Mouse (Mus musculus): ENCODE data around the gene Zmym4. TPM values are rescaled to one million over a fixed set of nuclear protein-coding genes. Genes with fewer than 3 reads are reported as not detected.

Zmym4 gene
- polyA plus RNA-seq, 2 experiments = 20.0 to 24.0 TPM

GRCm38 (mm10) chr4:126879560-126880275, 88.2 kb downstream of the Zmym4 start:
- Histone ChIP-seq H3K27ac (replicated peaks; ENCODE audit: low read depth, low read length) (no peak overlapping the region), H3K9me3 (ENCODE audit: control insufficient read depth, low read length) (no peaks in the 10 kb centered on the region), H3K36me3 (ENCODE audit: control insufficient read depth, insufficient read depth, low read length) (peaks cover 69% of the 10 kb centered on the region), H3K27me3 (ENCODE audit: control insufficient read depth, insufficient read depth, low read length) (no peaks in the 10 kb centered on the region), H3K9ac (ENCODE audit: low read depth, low read length, severe bottlenecking) (no peak overlapping the region), H3K4me1 (ENCODE audit: control insufficient read depth, insufficient read depth, low read length) (no peaks in the 10 kb centered on the region), H3K4me2 (replicated peaks; ENCODE audit: low read depth, low read length, severe bottlenecking) (no peak overlapping the region), H3K4me3 (replicated peaks; ENCODE audit: low read length) (no peak overlapping the region)
- 77% methylated on average over 5 of the region's 5 CpGs for WGBS
- TF ChIP-seq POLR2A (IDR thresholded peaks at IDR 0.05; ENCODE audit: borderline replicate concordance, extremely low read depth, insufficient read depth, insufficient read length) = no peak
- DNase-seq (ENCODE audit: low spot score) = no peak
- ATAC-seq (ENCODE audit: low FRiP score, low read depth) = no peak

GRCm38 (mm10) chr4:126872717-126873116, 95.2 kb downstream of the Zmym4 start:
- Histone ChIP-seq H3K27me3 (ENCODE audit: control insufficient read depth, insufficient read depth, low read length) (no peaks in the 10 kb centered on the region), H3K9me3 (ENCODE audit: control insufficient read depth, low read length) (no peaks in the 10 kb centered on the region), H3K27ac (replicated peaks; ENCODE audit: low read depth, low read length) (no peak overlapping the region)

DNA sequence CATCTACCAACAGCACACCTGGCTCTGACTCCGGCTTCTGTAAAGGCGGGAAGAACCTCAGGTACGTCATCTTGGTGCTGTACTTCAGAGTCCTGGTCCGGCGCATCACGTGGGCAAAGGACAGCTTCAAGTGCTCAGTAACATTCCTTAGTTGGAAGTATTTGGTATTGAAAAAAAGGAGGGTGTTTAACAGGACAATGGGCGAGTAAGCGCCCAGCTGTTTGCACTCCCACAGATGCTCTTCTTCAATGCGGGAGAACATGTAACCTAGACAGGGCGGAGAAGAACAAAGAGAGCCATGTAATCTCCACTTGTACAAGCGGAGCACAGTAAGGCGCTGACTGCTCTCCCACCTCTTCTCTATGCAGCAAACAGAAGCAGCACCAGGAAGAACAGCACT, 99.2 kb downstream of the Zmym4 start:
- H3K4me1 ChIP-seq (ENCODE audit: control insufficient read depth, insufficient read depth, low read length) = no peaks in the 10 kb centered on the region
- H3K4me2 ChIP-seq (replicated peaks; ENCODE audit: low read depth, low read length, severe bottlenecking) = no peak overlapping the region
- H3K36me3 ChIP-seq (ENCODE audit: control insufficient read depth, insufficient read depth, low read length) = peaks cover 66% of the 10 kb centered on the region
- H3K9ac ChIP-seq (ENCODE audit: low read depth, low read length, severe bottlenecking) = no peak overlapping the region
- no peak overlapping the region for H3K27ac ChIP-seq (replicated peaks; ENCODE audit: low read depth, low read length)
- WGBS = 95% methylated on average over 12 of the region's 12 CpGs
- H3K4me3 ChIP-seq (replicated peaks; ENCODE audit: low read length) = no peak overlapping the region
- no peak for TF ChIP-seq POLR2A (IDR thresholded peaks at IDR 0.05; ENCODE audit: borderline replicate concordance, extremely low read depth, insufficient read depth, insufficient read length)
- ATAC-seq (ENCODE audit: low FRiP score, low read depth) (no peak), DNase-seq (ENCODE audit: low spot score) (no peak)
- H3K27me3 ChIP-seq (ENCODE audit: control insufficient read depth, insufficient read depth, low read length) = no peaks in the 10 kb centered on the region
- H3K9me3 ChIP-seq (ENCODE audit: control insufficient read depth, low read length) = no peaks in the 10 kb centered on the region

More at GRCm38 (mm10) chr4:126872717-126873116, 95.2 kb downstream of the Zmym4 start:
- Histone ChIP-seq H3K4me2 (replicated peaks; ENCODE audit: low read depth, low read length, severe bottlenecking) (no peak overlapping the region), H3K4me1 (ENCODE audit: control insufficient read depth, insufficient read depth, low read length) (no peaks in the 10 kb centered on the region), H3K4me3 (replicated peaks; ENCODE audit: low read length) (no peak overlapping the region), H3K9ac (ENCODE audit: low read depth, low read length, severe bottlenecking) (no peak overlapping the region), H3K36me3 (ENCODE audit: control insufficient read depth, insufficient read depth, low read length) (peaks cover 61% of the 10 kb centered on the region)
- no peak for ATAC-seq (ENCODE audit: low FRiP score, low read depth)
- WGBS = 66% methylated on average over 7 of the region's 7 CpGs
- no peak for TF ChIP-seq POLR2A (IDR thresholded peaks at IDR 0.05; ENCODE audit: borderline replicate concordance, extremely low read depth, insufficient read depth, insufficient read length)
- DNase-seq (ENCODE audit: low spot score) = no peak

DNA sequence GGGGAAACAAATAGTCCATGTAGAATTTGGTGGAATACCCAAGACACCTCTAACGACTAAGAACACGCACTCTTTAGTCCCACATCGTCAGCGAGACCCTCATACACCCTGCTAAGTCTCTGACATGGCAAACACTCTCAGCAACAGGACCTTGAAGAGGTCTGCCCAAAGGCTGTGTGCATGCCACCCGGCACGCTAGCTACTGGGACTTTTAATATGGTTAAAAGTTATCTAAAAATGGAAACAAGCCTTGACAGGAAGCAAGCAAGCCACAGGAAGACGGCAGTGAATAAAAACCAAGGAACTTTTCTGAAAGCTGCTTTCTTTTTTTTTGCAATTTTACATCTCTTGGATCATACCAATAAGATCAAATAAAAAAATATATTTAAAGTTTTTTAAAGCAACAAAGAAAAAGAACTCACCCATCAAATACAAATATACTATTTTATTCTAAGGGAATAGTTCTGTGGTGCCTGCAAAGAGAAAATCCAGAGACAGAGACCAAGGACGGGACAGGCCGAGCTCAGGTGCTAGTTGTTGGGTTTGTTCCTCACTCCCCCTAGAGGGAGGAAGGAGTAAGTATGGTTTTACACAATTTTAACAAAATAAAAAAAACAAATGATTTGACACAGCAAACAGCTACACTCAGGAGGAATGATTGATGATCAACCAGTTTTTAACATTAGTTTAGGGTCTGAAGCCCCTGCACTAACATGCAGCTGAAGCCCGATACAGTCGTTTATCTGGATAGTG, 106.2 kb downstream of the Zmym4 start:
- WGBS = 84% methylated on average over 11 of the region's 11 CpGs
- H3K9ac ChIP-seq (ENCODE audit: low read depth, low read length, severe bottlenecking) = no peak overlapping the region
- H3K9me3 ChIP-seq (ENCODE audit: control insufficient read depth, low read length) = no peaks in the 10 kb centered on the region
- H3K4me3 ChIP-seq (replicated peaks; ENCODE audit: low read length) = no peak overlapping the region
- TF ChIP-seq POLR2A (IDR thresholded peaks at IDR 0.05; ENCODE audit: borderline replicate concordance, extremely low read depth, insufficient read depth, insufficient read length) = no peak
- H3K27me3 ChIP-seq (ENCODE audit: control insufficient read depth, insufficient read depth, low read length) = no peaks in the 10 kb centered on the region
- H3K27ac ChIP-seq (replicated peaks; ENCODE audit: low read depth, low read length) = no peak overlapping the region
- no peak overlapping the region for H3K4me2 ChIP-seq (replicated peaks; ENCODE audit: low read depth, low read length, severe bottlenecking)
- ATAC-seq (ENCODE audit: low FRiP score, low read depth) (no peak), DNase-seq (ENCODE audit: low spot score) (no peak)
- no peaks in the 10 kb centered on the region for H3K4me1 ChIP-seq (ENCODE audit: control insufficient read depth, insufficient read depth, low read length)
- peaks cover 69% of the 10 kb centered on the region for H3K36me3 ChIP-seq (ENCODE audit: control insufficient read depth, insufficient read depth, low read length)

DNA sequence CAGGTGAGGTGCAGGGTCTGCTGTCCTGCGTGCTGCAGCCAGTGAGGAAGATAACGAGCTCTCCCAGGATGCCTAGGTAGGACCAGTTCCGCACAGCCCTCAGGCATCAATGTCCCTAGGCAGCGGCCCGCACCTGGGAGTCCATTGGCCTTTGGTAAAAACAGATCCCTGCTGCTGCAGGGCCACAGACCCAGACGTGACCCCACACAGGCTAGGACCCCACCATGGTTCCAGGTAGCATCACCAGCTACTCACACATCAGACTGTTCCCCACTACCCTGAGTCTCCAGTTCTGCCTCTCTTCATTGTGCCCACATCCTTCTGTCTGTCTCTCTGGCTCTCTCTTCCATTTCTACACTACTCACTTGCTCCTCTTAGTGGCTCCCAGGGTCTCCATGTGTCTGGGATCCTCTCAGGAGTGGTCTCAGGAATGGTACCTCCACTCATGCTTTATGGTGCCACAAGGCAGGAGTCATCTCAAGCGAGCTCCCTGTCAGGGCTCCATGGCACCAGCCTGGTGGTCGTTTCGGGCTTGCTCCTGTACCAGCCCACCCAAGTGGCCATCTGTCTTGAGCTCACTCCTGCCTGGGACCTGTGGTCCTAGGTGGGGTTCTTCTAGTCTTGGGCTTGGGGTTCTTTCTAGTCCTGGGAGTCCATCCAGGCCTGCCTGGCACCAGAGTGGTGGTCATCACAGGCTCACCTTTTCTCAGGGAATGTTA, 107.5 kb downstream of the Zmym4 start:
- H3K36me3 ChIP-seq (ENCODE audit: control insufficient read depth, insufficient read depth, low read length) = peaks cover 68% of the 10 kb centered on the region
- H3K4me2 ChIP-seq (replicated peaks; ENCODE audit: low read depth, low read length, severe bottlenecking) = no peak overlapping the region
- no peaks in the 10 kb centered on the region for H3K4me1 ChIP-seq (ENCODE audit: control insufficient read depth, insufficient read depth, low read length)
- ATAC-seq (ENCODE audit: low FRiP score, low read depth) (no peak), DNase-seq (ENCODE audit: low spot score) (no peak)
- H3K9me3 ChIP-seq (ENCODE audit: control insufficient read depth, low read length) = no peaks in the 10 kb centered on the region
- 76% methylated on average over 9 of the region's 9 CpGs for WGBS
- H3K27me3 ChIP-seq (ENCODE audit: control insufficient read depth, insufficient read depth, low read length) = no peaks in the 10 kb centered on the region
- TF ChIP-seq POLR2A (IDR thresholded peaks at IDR 0.05; ENCODE audit: borderline replicate concordance, extremely low read depth, insufficient read depth, insufficient read length) = no peak
- no peak overlapping the region for H3K9ac ChIP-seq (ENCODE audit: low read depth, low read length, severe bottlenecking)
- H3K4me3 ChIP-seq (replicated peaks; ENCODE audit: low read length) = no peak overlapping the region
- H3K27ac ChIP-seq (replicated peaks; ENCODE audit: low read depth, low read length) = no peak overlapping the region
